Mouse (Mus musculus) ovary, adult 18-20 months (tissue): ENCODE results near the gene Plxna1.
A peak's percentile ranks its signal among the peaks of the same experiment; 100 is the strongest.

Experiments
- DNase-seq: peaks from one replicate; pipeline ENCODE4 v3.0.0; 2022; ENCODE audit warnings: low spot score, mixed read lengths

Gene Plxna1

DNA sequence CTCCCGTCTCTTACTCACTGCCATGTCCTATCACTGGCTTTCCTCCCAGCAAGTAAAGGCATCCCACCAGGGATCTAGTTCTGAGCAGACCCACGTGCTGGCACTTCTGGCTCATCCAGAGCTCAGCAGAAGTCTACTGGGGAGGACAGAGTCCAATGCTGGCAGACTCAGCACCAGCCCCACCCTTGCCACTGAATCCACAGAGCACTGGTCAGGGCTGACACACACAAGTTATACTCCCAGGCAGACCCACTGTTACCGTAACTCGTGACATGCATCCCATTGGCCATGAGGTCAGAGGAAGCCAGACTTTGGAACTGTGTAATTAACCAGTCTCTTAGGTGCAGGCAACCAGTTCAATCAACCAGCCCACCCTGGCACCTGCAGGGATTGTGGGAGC, 33.8 kb downstream of the Plxna1 start:
- DNase-seq = no peak

DNA sequence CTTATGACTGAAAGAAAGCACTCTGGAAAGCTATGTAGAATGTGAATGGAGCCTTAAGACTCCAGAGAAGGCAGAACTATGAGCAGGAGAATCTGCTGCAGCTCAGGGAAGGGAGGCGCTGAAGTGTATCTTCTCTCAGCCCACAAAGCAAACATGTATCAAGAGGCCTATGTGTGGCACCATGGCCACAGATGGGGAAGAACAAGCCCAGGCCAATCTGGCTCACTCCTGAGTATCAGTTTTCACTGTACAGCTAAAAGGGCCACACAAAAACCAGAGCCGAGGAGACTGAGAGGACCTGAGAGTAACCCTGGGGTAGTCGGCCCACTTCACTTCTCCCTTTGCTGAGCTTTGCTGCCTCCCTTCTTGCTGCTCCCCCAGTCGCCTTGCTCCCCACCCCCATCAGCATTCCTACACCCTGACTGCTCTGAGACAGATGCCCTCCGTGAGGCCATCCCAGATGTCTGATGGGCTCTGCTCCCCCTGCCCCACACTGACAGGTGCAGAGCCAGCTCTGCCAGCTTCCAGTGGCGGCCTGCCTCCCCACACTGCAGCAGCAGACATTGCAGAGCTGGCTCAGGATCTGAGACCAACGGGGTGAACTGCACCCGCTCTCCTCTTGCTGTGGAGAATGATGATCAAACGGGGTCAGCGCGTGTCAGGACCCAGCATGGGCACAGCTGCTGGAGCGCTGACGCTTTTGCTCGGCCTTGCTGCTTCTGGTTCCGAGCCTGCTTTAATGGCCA, 34.5 kb downstream of the Plxna1 start:
- no peak for DNase-seq

DNA sequence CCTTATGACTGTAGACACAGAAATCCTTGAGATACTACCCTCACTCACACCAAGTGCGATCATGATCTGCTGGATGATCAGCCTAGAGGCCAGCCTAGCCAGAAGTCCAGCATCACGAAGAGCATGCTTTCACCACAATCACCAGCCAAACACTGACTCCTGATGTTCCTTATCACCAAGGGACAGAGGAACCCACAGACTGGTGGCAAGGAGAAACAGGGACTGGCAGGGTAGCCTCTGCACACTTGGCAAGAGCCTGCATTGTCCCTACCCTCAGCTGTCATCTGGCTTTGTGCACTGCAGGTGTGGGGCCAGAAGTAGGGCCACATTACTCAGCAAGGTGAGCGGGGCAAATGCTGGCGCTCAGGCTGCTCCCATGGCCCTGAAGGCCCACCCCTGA, 37.6 kb downstream of the Plxna1 start:
- DNase-seq = no peak

DNA sequence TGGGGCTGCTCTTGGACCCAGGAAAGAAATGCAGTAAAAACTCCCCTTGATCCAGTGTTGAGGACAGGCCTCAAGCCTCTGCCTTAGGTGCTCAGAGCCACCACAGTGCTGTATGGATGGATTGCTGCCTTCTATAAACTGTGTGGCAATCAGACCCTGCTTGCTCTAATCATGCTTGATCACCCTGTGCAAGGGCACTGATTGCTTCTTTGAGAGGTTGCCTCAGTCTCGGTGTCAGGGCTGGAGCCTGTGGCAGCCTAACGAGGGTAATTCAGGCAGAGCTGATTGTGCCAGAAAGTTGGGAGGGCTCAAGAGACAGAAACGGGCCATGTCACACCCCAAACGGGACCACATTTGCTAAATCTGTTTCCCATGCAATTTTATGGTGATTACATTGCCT, 47.2 kb downstream of the Plxna1 start:
- DNase-seq = no peak

DNA sequence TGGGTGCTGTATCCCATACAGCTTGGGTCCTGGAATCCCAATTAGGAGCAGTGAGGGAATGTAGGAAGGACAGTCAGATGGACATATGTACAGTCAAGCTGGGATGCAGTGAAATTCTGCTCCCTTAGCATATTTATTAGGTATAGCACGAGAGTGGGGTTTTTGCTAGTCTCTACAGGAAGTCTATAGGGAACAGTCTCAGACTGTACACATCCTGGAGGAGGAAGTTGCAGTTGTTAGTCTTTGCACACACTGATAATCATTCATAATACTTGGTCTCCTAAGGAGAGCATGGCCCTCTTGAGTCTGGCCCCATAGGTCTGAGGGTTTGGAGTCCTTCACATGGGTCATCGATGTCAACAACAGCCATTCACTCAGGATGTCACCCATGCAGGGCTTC, 50.9 kb downstream of the Plxna1 start:
- no peak for DNase-seq

DNA sequence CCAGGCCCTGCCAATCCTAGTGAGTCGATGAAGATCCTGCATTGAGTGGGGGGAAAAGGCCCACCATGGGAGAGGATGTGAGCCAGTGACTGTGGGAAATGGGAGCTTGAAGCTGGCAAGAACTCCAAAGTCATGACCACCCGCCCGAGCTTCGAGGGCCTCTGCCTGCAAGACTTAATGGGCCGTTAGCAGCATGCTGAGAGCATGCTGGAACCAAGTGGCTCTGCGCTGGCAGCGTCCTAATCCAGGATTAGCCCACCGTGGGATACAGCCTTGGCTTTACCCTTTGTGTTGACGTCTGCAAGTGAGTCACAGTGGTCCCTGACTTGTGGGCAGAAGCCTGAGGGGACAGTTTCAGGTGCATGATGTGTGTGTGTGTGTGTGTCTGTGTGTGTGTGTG, 52.2 kb downstream of the Plxna1 start:
- no peak for DNase-seq

DNA sequence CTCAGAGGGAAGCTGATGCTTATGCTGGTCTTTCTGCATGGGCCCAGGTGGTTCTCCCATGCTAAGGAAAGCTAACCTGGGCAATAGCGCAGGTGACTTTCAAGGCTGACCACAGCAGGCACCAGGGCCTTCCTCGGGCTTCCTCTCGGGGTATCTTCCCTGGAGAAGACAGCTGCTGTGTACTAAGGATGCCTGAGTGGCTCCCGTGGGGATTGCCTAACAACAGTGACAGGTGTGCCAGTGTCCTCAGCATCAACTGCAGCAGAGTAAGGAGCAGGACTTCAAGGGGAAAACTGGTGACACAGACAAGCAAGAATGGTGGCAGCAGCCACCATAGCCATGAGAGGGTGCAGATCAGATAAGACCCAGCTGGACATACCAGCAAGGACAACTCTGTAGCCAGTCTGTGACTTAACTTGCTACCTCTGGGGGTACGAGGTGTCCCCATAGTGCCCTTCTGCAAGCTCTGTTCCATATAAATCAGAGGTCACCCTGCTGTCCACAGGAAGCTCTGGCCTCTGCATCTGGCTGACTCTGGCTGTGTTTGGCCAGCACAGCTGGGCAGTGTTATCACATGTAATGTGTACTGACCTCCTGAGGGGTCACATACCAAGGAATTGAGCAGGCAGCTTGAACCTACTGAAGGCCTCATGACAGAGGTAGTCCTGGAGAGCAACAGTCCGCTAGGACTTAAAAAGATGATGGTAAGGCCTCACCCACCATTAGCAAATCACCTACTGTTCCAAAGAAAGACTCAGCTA, 54.0 kb downstream of the Plxna1 start:
- DNase-seq = no peak

DNA sequence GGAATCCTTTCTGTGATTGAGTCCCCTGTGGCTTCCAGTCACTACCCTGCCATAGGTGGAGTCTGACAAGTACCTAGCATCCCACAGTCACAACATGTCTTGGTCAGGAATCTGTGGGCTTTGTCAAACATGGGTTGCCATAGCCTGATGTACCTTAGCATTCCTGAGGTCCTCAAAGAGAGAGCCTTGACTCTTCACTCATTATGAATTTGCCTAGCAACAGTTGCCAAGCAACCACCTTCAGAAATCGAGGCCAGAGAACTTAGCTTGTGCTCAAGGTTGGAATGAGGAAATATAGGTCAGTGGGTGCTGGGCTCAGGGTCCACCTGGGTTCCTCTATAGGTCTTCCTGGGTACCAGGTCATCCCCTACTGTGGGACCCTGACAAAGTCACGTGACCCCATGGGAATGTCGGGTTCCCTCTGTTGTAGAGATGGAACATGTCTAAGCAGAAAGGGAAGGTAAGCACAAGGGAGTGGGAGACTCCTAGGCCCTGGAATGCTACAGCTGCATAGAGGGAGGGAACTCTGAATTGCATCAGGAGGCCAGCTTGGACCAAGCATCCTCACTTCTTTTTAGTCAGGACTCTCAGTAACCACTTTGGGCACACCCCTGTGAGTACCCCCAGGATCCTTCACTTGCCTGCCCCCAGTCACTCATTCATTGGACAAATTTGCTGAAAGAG, 57.9 kb downstream of the Plxna1 start:
- DNase-seq = no peak

DNA sequence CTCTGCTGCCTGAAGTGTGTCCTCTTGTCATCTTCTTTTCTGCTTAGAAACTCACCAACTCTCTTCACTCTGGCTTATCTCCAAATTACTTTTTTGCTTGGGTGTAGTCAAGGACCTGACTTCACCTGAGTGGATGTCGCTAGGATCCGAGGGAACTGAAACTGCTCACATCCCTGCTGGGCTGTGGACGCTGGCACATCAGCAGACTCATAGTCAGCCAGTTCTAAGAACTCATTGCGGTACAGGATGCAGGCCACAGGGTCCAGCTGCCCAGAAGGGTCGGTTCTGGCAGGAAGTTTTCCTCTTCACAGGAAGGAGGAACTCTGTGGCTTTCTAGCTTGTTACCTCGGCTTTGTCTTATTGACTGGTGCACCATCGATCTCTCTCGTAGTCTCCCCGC, 62.6 kb downstream of the Plxna1 start:
- DNase-seq = no peak

DNA sequence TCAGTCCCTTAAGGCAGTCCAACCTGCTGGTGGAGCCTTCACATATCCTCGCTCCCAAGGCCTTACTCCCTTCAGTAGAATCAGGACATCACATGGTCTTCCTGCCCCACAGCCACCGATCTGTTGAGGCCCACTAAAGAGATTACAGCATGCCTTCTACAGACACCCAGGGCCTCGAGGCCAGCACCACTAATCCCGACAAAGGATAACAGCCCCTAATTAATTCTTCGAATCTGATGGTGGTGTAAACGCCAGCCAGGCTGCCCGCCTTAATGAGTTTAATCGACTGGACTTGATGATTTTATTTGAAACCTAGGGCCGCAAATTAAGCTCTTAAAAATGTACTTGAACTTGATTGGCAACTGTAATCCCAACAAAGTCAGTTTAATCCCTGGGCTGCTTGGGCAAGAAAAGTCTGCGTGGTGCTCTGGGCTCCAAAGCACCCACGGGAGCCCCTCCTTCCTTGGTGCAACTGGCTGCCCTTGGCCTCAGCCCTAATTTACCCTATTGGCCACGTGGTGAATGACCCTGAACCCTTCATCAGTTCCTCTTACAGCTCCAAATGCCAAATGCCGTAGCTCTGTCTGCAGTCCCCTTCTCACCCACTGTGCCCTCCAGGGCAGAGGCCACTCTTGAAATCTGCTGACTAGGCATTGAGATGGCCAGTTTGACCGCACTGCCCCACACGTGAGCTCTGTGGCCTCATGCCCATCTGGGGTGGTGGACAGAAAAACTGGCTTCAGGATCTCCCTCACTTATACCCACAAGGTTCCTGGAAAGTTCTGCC, 65.3 kb downstream of the Plxna1 start:
- no peak for DNase-seq

DNA sequence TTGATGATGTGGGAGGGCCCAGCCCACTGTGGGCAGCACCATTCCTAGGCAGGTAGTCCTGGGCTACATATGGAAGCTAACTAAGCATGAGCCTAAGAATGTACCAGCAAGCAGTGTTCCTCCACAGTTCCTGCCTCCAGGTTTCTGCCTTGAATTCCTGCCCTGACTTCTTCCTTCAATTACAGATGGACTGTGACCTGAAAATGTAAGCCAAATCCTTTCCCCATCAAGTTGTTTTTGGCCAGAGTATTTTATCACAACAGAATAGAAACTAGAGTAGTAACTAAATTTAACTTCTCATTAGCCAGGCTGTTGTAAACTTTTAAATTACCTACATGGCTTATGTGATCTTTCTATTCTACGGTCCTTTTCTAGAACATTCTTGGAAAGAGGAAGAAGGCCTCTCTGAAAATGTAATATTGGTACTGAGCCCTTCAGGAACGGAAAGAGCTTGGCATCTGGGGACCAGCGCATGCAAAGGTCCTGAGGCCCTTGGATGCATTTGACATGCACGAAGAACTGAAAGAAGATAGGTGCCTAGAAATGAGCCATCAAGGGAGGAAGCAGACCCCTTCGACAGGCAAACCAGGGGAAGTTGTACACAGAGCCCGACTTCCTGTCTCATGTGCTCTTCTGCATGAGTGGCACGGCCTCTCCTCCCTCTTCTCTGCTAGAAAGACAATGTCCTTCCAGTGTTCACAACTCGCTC, 66.3 kb downstream of the Plxna1 start:
- no peak for DNase-seq

DNA sequence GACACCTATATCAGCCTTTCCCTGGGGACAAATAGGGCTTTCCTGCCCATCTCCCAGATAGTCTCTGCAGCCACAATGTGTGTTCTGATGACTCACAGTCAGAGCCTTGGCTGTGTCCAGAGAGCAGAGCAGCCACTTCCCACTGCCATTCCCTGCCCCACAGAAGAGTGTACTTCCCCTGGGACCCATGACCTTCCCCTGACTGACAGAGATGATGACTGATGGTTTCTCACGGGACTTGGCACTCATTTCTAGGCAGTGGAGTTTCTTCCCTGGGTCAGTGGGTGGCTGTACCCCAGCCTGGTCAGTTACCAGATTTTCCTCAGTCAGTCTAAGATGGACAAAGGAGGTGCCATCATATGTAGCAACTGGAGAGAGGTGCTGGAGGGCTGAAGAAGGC, 67.8 kb downstream of the Plxna1 start:
- DNase-seq = no peak

DNA sequence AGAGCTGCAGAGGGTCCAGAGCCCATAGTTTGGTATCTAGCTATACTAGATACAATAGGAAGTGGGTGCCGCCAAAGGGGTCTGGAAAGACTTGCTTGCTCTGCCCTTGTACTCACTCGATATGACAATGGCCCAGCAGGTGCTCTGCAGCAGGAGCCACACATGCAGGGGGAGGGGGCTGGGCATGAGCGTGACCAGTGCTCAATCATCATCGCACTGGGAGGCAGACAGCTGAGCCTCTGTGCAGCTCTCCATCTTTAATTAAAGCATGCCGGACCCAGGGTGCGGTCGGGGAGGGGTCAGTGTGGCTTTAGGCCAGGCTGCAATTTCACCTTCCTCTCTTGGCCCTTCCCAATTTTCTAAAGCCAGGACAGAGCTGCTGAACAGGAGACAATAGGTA, 70.9 kb downstream of the Plxna1 start:
- no peak for DNase-seq

DNA sequence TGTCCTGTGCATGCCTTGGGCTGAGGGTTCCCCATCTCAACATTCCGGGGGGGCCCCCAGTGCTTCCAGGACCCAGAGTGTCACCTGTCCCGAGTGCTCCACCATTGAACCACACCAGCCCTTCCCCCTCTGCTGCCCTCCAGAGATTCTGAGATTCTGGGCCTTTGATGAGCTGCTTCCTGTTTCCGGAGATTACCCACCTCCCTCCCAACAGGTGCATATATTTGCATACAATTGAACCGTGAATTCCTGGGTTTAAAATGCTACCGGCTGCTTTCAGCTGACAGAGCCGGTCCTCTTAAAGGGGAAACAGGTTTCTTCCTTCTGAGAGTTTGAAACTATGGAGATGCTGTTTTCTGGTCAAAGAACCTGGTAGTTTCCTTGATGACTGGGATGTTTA, 74.3 kb downstream of the Plxna1 start:
- DNase-seq = no peak

DNA sequence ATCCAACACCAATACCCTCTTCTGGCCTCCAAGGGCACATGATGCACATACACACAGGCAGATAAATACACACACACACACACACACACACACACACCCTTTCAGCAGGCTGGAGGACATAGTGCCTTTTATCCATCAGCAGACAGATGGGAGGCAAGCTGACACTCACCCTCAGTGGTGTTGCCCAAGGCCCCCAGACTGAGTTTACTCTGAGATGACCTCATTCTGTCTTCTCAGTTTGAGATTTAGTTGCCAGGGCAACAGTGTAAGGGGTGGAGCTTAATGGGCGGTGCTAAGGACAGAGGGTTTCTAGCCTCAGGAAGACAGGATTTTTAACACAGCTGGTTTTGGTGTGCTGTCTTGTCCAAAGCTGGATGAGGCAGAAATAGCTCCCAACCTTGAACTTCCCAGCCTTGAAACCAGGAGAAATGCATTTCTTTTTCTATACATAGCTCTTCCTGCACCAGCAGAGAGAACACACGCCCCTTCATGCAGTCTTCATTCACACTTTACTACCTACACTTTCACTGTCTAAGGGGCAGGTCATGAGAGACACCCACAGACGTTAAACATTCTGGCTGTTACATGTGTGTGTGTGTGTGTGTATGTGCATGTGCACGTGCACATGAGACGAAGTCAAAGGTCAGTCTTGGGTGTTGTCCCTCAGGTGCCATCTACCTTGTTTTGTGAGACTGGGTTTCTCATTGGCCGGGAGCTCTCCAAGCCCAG, 75.6 kb downstream of the Plxna1 start:
- DNase-seq = peak; percentile 51

DNA sequence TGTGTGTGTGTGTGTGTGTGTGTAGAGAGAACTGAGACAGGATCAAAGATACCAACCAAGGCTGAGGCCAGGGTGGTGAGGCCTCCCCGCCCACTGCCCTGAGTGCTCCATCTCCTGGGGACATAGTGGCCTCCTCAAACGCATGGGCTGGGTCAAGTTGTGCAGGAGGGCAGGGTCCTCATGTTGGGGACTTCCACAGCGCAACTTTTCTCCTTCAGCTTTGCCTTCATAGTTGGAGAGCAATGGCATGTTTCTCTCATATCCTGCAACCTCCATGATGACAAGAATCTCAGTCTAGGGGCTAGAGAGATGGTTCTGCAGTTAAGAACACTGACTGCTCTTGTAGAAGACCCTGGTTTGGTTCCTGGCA, 76.1 kb downstream of the Plxna1 start:
- DNase-seq = no peak

DNA sequence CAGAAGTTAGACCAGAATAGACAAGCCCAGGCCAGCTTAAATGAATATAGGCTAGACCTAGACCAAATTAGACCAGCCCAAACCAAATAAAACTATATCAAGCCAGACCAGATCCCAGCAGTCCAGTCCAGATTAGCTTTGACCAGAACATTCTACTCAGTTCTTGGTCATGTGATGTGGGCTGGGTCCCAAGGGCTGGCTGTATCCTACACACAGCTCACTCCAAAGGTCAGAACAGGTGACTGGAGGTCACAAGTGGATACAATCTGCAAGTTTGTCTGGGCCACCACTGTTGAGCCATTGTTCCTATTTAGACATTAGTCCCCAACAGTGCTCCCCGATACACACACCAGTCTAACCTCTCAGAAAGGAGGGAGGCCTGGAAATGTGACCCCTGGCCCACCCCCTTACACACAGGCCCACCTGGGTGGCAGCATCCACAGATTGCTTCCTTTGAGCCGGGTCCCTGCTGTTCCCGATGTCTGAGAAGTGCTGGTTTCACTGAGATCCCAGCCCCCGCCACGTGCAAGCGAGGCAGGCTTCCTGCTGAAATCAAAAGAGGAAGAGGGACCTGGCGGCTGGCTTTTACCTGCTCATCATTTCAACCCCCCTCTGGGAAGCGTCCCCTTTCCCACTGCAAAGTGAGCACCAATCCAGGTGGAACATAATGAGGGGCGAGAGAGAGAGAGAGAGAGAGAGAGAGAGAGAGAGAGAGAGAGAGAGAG, 76.7 kb downstream of the Plxna1 start:
- no peak for DNase-seq

DNA sequence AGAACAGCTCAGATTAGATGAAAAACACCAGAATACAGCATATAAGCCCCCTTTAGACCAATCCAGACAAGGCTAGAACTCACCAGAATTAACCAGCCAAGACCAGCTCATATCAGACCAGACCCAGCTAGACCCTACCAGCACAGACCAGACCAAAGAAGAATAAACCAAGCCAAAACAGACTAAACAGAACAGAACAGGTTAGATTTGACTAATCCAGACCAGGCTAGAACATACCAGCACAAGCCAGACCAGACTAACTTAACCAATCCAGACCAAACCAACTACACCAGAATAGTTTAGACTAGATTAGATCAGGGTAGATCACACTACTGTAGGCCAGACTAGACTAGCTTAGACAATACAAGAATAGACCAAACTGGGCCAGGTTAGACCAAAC, 77.3 kb downstream of the Plxna1 start:
- DNase-seq = no peak

DNA sequence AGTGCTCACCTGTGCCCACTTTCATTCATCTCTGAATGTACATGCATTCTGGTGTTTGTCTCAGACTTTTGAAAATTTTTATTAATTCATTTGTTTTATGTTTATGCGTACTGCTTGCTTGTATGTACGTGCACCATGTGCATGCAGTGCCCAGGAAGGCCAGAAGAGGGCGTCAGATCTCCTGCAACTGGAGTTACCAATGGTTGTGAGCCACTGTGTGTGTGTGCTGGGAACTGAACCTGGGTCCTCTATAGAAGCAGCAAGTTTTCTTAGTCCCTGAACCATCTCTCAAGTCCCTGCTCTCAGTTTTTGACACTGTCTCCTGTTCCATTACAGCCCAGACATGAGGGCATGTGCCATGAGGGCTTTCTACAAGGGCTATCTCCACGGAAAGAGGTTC, 79.3 kb downstream of the Plxna1 start:
- DNase-seq = no peak

DNA sequence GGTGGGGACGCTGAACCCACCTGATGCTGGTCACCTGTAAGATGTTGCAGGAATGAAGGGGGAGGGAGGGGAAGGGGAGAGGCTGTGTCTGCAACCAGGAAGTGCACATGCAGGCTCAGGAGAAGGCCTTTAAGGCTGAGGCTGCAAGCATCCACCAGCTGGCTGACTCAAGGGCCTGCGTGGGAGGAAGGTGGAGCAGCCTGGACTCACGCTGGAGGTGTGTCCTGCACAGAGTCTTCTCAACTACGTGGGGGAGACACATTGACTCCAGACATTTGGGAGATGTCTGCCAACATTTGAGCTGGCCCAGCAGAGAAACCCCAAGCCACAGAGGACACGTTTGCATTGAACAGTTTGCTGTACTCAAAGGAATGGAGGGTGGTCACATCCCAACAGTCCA, 79.8 kb downstream of the Plxna1 start:
- DNase-seq = no peak
